Mouse (Mus musculus): Measurements from ENCODE around the gene Omt2b.

Omt2b gene

DNA sequence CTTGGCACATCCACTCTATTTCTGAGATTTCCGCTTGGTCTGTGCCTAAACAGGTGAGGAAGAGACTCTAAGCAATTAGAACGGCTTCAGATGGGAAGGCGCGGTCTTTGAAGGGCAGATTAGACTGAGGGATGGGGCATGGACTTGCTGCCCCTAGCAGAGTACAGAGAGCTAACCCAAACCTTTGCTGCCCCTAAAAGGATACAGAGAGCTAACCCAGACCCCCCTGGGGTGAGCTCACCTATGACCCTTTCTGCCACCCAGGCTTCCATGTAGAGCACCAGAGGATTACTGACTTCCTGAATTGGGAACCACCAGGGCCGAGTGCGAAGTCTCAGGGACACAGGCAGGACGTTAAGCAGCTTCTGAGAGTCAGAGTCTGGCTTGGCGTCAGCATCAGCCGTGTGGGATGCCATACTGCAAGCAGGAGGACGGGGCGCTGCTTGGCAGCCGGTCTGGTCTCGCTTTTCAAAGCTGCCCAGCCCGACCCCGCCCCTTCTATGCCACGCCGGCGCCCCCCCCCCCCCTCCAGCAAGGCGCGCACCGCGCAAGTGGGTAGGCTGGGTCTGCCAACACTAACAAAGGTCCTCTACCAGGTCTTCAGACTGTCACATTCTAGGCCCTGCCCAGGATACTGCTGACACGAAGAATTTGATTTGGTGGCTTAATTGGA, 50.9 kb downstream of the Omt2b start, which contains the start of gene Ooep:
Ooep (minus strand) TSS at position 613 of the 673 bp plus-strand sequence.
- DNase-seq (ENCODE audit: low spot score in 2 of 2): no peak

Data from frontal cortex, postnatal 25 days (tissue).